In genomic region chr10:34667203-34667602, GRCm38 (mm10) we compare ENCODE assay signal across 20 mouse cellular contexts.
A peak's percentile ranks its signal among the peaks of the same experiment; 100 is the strongest.
DNase-seq lines count a peak whose midpoint lies in the region; ATAC-seq and TF ChIP-seq lines count a peak whose summit lies in the region.
"Had no signal": no experiment of that assay in that cellular context is flagged by ENCODE, and none has a peak within 500 bp of the region (broad histone marks: within the 10 kb centered on the region; RNA-seq: fewer than 3 reads in every experiment).

No protein-coding gene starts in this region.

- no peaks in the 10 kb centered on the region for H3K4me1 ChIP-seq in hindbrain, postnatal 0 days (ENCODE audit: insufficient read depth, low read length)
- no peaks in the 10 kb centered on the region for H3K4me1 ChIP-seq in hindbrain, embryonic 10.5 days (replicated peaks)
- H3K4me1 ChIP-seq: heart, embryonic 13.5 days had no signal

- H3K4me2 ChIP-seq in hindbrain, postnatal 0 days (ENCODE audit: low read depth, low read length) = no peak overlapping the region
- H3K4me2 ChIP-seq: heart, embryonic 13.5 days; liver, embryonic 11.5 days; midbrain, embryonic 11.5 days had no signal

- no peak overlapping the region for H3K9ac ChIP-seq in hindbrain, postnatal 0 days (replicated peaks; ENCODE audit: low read length)
- H3K9ac ChIP-seq: heart, embryonic 13.5 days had no signal

- no peak overlapping the region for H3K27ac ChIP-seq in hindbrain, postnatal 0 days
- H3K27ac ChIP-seq in hindbrain, embryonic 10.5 days = no peak overlapping the region
- H3K27ac ChIP-seq: heart, embryonic 13.5 days had no signal

- no peaks in the 10 kb centered on the region for H3K9me3 ChIP-seq in hindbrain, postnatal 0 days (ENCODE audit: low read length)
- H3K9me3 ChIP-seq in hindbrain, embryonic 10.5 days = no peaks in the 10 kb centered on the region
- H3K9me3 ChIP-seq: heart, embryonic 13.5 days had no signal

- 0 out of 2 replicates have a peak, but pooled peaks have one; percentile 35 for ATAC-seq in hindbrain, postnatal 0 days
- ATAC-seq: inflammation-experienced regulatory T-cells, adult 6 months had no signal

- H3K4me3 ChIP-seq in hindbrain, postnatal 0 days (ENCODE audit: low read length) = no peak overlapping the region
- no peak overlapping the region for H3K4me3 ChIP-seq in hindbrain, embryonic 10.5 days
- H3K4me3 ChIP-seq: heart, embryonic 13.5 days; myocyte had no signal

- H3K27me3 ChIP-seq in hindbrain, postnatal 0 days (ENCODE audit: insufficient read depth, low read length) = no peaks in the 10 kb centered on the region
- H3K27me3 ChIP-seq in hindbrain, embryonic 10.5 days (ENCODE audit: insufficient read depth, poor library complexity, severe bottlenecking) = no peaks in the 10 kb centered on the region
- H3K27me3 ChIP-seq: heart, embryonic 13.5 days had no signal

- no peaks in the 10 kb centered on the region for H3K36me3 ChIP-seq in hindbrain, postnatal 0 days (ENCODE audit: insufficient read depth, low read length)
- no peaks in the 10 kb centered on the region for H3K36me3 ChIP-seq in hindbrain, embryonic 10.5 days
- H3K36me3 ChIP-seq: heart, embryonic 13.5 days had no signal

- no peak for TF ChIP-seq CTCF in hindbrain, postnatal 0 days (IDR thresholded peaks at IDR 0.05; ENCODE audit: low read depth)

- WGBS in hindbrain, postnatal 0 days = 49% methylated on average over 2 of the region's 2 CpGs
- WGBS in hindbrain, embryonic 10.5 days = 80% methylated on average over 2 of the region's 2 CpGs

- DNase-seq in hindbrain, postnatal 0 days (ENCODE audit: low spot score) = peak; percentile 31
- DNase-seq in hindbrain, embryonic 10.5 days (ENCODE audit: low spot score) = no peak
- peak; percentile 11 for DNase-seq in retina, postnatal 1 day
- DNase-seq in retina, embryonic 14.5 days (ENCODE audit: low spot score) = no peak
- peak; percentile 3 to 24 for DNase-seq in left cerebral cortex, adult 18-20 months (ENCODE audit: low spot score in 2 of 2)
- DNase-seq in right cerebral cortex, postnatal 25 days = peak; percentile 6
- DNase-seq in embryo, embryonic 10.5 days (ENCODE audit: low spot score) = no peak
- no peak for DNase-seq in urinary bladder, postnatal 14 days (ENCODE audit: low spot score)
- DNase-seq: adrenal gland, postnatal 36 days; cerebellum, adult 9-11 months; heart, postnatal 4 days; kidney, adult 9 months; kidney, postnatal 4 days; lung, adult 2 months; lung, postnatal 4 days had no signal

Comparison
In these comparisons a context has a peak if more than half of its experiments do, and no peak if none do; other contexts are left out.
1. DNase-seq: peak in hindbrain, postnatal 0 days (single experiment), retina, postnatal 1 day (single experiment), left cerebral cortex, adult 18-20 months (2 of 2) and right cerebral cortex, postnatal 25 days (single experiment); none in hindbrain, embryonic 10.5 days (single experiment), retina, embryonic 14.5 days (single experiment), embryo, embryonic 10.5 days (single experiment) and urinary bladder, postnatal 14 days (single experiment).